Comparison of ENCODE assay signal across 35 mouse cellular contexts in the genomic region with DNA sequence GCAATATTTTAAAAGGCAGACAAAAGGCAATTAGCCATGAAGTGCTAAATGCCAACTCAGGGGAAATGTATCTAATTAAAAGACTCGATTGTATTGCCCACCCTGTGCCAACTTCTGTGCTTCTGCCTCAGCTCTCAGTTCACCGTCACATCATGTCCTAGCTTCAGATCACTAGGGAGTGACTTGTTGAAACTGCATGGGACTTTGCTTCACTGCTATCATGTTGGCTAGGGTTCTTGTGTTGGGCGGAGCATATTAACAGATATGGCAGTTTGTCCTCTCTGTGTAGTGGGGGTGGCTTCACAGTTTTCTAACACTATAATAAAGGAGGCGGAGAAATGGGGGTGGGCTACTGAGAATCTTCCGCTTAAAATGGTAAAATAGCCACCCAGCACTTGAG.
"Had no signal": no experiment of that assay in that cellular context is flagged by ENCODE, and none has a peak within 500 bp of the region (broad histone marks: within the 10 kb centered on the region; RNA-seq: fewer than 3 reads in every experiment).

No protein-coding gene starts in this region.

- H3K4me3 ChIP-seq: heart, embryonic 10.5 days; heart, embryonic 12.5 days; heart, embryonic 13.5 days; heart, embryonic 15.5 days; hindbrain, embryonic 10.5 days; hindbrain, embryonic 12.5 days; hindbrain, embryonic 13.5 days; hindbrain, embryonic 15.5 days; intestine, embryonic 15.5 days; kidney, embryonic 15.5 days; layer of hippocampus, adult 2 months had no signal

- H3K4me2 ChIP-seq: heart, embryonic 11.5 days; heart, embryonic 12.5 days; heart, embryonic 13.5 days; heart, embryonic 15.5 days; hindbrain, embryonic 12.5 days; hindbrain, embryonic 13.5 days; hindbrain, embryonic 14.5 days; hindbrain, embryonic 15.5 days; intestine, embryonic 15.5 days; kidney, embryonic 15.5 days had no signal

- H3K27ac ChIP-seq: heart, embryonic 10.5 days; heart, embryonic 13.5 days; heart, embryonic 15.5 days; hindbrain, embryonic 10.5 days; hindbrain, embryonic 12.5 days; hindbrain, embryonic 13.5 days; hindbrain, embryonic 14.5 days; hindbrain, embryonic 15.5 days; hindbrain, postnatal 0 days; intestine, embryonic 15.5 days; kidney, embryonic 15.5 days; kidney, postnatal 0 days; layer of hippocampus, adult 2 months had no signal

- H3K9ac ChIP-seq: heart, embryonic 12.5 days; heart, embryonic 13.5 days; heart, embryonic 15.5 days; hindbrain, embryonic 12.5 days; hindbrain, embryonic 13.5 days; hindbrain, embryonic 14.5 days; hindbrain, embryonic 15.5 days; intestine, embryonic 15.5 days; kidney, embryonic 15.5 days had no signal

- ATAC-seq: hindbrain, embryonic 16.5 days; hindbrain, postnatal 0 days; inflammation-experienced regulatory T-cells, adult 6 months; intestine, embryonic 15.5 days; intestine, embryonic 16.5 days; intestine, postnatal 0 days had no signal

- H3K27me3 ChIP-seq: heart, embryonic 12.5 days; heart, embryonic 13.5 days; heart, embryonic 15.5 days; hindbrain, embryonic 12.5 days; hindbrain, embryonic 13.5 days; hindbrain, embryonic 15.5 days; intestine, embryonic 15.5 days; kidney, embryonic 15.5 days had no signal

- H3K9me3 ChIP-seq: heart, embryonic 10.5 days; heart, embryonic 12.5 days; heart, embryonic 13.5 days; heart, embryonic 15.5 days; hindbrain, embryonic 10.5 days; hindbrain, embryonic 12.5 days; hindbrain, embryonic 13.5 days; hindbrain, embryonic 15.5 days; intestine, embryonic 15.5 days; kidney, embryonic 15.5 days had no signal

- DNase-seq: heart, postnatal 10 days; heart, postnatal 14 days; heart, postnatal 36 days; heart, postnatal 4 days; kidney, adult 11 months; kidney, adult 18-20 months; kidney, adult 2 months; kidney, adult 8-10 months; kidney, adult 9 months; kidney, postnatal 10 days; kidney, postnatal 14 days; kidney, postnatal 25 days; kidney, postnatal 36 days; kidney, postnatal 4 days; layer of hippocampus, adult 9-11 months; layer of hippocampus, postnatal 36 days had no signal

- H3K36me3 ChIP-seq: heart, embryonic 12.5 days; heart, embryonic 15.5 days; hindbrain, embryonic 10.5 days; hindbrain, embryonic 12.5 days; hindbrain, embryonic 13.5 days; hindbrain, embryonic 15.5 days; intestine, embryonic 15.5 days had no signal

- H3K4me1 ChIP-seq: heart, embryonic 10.5 days; heart, embryonic 12.5 days; heart, embryonic 15.5 days; hindbrain, embryonic 10.5 days; hindbrain, embryonic 12.5 days; hindbrain, embryonic 13.5 days; hindbrain, embryonic 15.5 days; intestine, embryonic 15.5 days had no signal
